Comparison of ENCODE assay signal across 14 mouse cellular contexts in the genomic region with DNA sequence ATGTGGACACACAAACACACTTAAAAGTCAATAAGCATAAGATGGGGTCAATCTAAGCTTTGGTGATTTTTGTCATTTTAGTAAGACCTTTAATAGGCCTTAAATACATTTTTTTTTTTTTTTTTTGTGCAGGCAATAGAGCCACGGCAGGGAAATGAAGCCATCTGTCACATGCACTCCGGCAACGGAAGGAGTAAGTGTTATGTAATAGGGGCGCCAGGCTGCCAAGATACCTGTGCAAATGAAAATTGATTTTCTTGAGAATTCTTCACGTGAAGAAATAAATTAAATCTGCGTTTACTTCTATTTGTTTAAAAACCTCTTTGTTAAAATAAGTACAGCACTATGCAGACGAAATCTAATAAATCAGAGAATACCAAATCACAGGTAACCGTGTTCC.
"Had no signal": no experiment of that assay in that cellular context is flagged by ENCODE, and none has a peak within 500 bp of the region (broad histone marks: within the 10 kb centered on the region; RNA-seq: fewer than 3 reads in every experiment).

No protein-coding gene starts in this region.

- H3K4me1 ChIP-seq: limb, embryonic 13.5 days; midbrain, embryonic 12.5 days; neural tube, embryonic 15.5 days had no signal

- H3K9ac ChIP-seq: limb, embryonic 13.5 days; liver, embryonic 14.5 days; midbrain, embryonic 12.5 days; neural tube, embryonic 15.5 days had no signal

- H3K27me3 ChIP-seq: limb, embryonic 13.5 days; midbrain, embryonic 12.5 days; neural tube, embryonic 15.5 days had no signal

- H3K36me3 ChIP-seq: limb, embryonic 13.5 days; midbrain, embryonic 12.5 days; neural tube, embryonic 15.5 days had no signal

- H3K27ac ChIP-seq: layer of hippocampus, adult 2 months; limb, embryonic 13.5 days; liver, embryonic 14.5 days; midbrain, embryonic 12.5 days; neural tube, embryonic 15.5 days had no signal

- H3K4me3 ChIP-seq: layer of hippocampus, adult 2 months; limb, embryonic 13.5 days; midbrain, embryonic 12.5 days; myocyte; neural tube, embryonic 15.5 days had no signal

- H3K4me2 ChIP-seq: limb, embryonic 13.5 days; midbrain, embryonic 12.5 days; neural tube, embryonic 15.5 days had no signal

- DNase-seq: kidney, postnatal 10 days; kidney, postnatal 4 days; left cerebral cortex, postnatal 4 days; lung, adult 18-20 months; right cerebral cortex, adult 18-20 months; right cerebral cortex, postnatal 25 days; thymus, postnatal 4 days had no signal

- ATAC-seq: lung, postnatal 0 days had no signal
